Mouse (Mus musculus): ENCODE measurements around the gene Gnao1.

The Gnao1 gene

DNA sequence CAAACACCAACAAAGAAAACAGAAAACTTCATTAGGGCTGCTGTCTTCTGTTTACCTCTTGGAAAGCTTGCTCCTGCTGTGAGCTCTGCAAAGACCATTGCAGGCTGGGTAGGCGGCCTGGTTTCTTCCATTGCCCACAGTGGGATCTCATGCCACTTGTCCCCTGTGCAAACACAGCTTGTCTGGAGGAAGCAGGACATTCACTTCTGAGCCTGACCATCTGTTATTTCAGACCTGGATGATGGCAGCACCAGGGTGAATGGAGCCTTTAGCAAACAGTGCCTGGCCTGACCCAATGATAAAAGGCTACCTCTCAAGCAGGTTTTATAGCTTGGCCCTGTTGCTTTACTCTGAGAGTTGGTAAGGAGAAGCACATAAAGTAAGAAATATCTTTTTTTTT, 35.4 kb downstream of the Gnao1 start:
- peak; percentile 75 to 78 for DNase-seq

DNA sequence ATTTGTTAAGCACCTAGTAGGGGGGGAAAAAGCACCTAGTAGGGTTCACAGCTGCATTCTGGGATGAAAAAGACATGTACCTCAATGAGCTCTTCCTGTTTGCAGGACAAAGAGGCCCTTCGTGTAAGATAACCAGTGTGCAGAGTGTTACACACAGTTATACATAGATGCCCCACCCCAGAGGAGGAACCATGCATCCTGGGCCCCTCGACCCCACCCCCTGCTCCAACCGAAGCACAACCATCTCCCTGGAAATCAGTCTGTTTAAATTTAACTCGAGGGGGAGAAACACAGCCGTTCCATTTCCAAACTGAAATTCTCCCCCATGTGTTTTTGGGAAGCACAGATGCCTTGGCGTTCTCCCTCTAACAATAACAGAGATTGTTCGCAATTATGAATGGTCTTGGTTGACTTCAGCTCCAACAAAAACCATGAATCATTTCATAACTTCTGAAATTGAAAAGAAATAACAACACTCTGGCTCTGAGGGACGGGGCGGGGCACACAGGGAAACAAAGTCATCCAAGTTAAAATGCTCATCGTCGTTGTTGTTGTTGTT, 42.4 kb downstream of the Gnao1 start:
- no peak for DNase-seq

DNA sequence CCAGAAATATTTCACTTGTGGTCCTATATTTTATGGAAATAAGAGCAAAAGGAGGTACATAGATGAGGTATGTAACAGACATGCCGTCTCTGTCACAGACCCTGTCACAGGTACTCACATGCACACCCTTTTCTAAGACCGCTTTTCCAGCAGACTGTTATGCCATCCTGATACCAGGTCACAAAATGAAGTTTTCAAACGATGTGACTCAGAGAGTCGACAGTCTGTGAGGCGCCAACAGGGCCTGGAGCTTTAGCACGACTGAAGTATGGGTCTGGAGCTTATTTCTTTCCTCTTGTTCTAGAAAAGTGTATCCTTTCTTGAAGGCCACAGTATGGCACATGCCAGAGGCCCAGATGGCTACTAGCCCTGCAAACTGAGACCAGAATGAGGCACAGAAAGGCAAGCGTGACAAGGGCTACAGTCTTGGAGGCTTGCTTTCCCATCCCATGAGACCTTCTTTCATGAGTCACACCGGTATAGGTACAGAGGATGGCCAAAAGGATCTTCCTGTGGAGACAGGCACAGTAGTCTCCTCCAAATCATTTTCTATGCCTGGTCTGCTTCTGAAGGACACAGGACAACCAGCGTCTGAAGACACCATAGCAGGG, 43.2 kb downstream of the Gnao1 start:
- no peak for DNase-seq

DNA sequence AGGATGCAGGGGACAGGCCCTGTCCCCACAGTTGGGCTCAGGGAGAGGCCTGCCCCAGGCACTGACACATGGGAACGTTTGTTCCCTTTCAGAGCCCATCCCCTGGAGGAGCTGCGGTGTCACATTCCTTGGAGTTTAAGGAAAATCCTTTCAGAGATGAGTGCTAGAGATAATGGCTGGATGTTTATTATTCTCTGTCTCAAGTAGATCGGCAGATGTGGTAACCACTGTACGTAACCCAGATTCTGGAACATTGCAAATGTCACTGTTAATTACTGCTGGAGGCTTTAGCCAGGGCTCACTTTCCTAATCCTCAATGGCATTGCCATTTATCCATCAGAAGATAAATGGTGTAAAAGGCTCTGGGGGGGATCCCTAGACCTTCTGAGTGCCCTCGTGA, 44.9 kb downstream of the Gnao1 start:
- no peak for DNase-seq

DNA sequence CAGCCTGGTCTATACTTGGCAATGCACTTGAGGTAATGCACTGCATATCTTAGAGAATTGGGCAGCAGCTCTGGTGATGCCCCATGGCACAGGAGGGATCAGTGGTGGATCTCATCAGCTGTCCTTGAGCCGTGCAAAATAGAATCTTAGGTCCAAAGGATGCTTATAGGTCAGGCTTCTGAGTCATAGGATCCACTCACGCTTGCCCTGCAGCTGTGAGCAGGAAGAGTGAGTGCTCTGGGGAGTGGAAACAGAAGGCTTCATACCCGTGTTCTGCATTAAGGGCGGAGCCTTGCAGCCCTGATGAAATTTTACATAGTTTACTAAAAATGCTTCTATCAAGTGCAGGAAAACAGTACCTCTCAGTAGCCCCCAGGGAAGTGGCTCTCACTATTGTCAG, 45.5 kb downstream of the Gnao1 start:
- DNase-seq, result no peak

DNA sequence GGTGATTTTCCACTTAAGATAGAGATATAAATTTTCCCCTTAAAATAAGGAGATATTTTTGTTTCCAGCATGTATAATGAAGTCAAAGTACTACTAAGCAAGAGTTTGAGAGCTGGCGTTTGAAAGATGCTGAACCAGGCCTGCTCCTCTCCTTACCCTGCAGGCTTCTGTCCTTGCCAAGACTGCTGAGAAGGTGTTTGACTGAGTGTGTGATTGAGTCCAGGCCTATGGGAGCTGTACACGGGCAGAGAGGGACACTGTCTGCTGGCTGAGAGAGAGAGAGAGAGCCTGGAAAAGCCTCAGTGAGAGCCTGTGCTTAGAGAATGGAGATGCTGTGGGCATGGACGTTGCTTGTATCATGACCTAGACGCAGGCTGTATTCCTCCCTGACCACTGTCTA, 47.4 kb downstream of the Gnao1 start:
- DNase-seq, result peak in 1 of 2 experiments; percentile 43

DNA sequence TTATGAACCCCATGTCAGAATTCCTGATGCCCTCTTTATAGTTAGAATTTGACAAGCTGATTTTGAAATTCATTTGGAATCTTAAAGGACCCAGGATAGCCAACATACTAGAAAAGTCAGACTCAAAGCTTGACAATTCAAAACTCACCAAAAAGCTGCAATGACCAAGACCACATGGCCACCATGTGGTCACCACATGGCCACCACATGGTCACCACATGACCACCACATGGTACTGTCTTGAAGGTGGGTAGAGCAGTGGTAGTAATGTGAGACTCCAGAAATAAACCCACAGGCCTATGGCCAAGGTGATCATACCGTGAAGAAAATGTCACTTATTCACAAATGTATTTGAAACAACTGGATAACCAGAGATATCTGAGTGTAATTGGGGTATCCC, 48.5 kb downstream of the Gnao1 start:
- DNase-seq, result no peak

DNA sequence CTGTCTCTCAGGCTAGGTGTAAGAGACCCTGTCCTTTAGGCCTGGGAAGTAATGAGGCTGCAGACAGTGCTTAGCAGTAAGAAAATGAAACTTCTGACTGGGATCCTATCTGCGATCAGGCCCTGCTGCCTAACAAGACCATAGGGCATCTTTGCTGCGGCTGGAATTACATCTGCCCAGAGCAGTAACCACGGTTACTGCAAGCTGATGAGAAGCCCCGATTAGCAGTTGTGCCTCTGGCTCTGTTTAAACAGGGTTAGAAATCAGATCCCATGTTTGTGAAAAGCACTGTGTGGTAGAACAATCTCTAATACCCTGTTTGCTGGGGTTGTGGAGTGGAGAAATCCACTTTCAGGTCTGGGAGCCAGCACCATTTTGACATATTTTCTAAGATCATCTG, 50.3 kb downstream of the Gnao1 start:
- no peak for DNase-seq

DNA sequence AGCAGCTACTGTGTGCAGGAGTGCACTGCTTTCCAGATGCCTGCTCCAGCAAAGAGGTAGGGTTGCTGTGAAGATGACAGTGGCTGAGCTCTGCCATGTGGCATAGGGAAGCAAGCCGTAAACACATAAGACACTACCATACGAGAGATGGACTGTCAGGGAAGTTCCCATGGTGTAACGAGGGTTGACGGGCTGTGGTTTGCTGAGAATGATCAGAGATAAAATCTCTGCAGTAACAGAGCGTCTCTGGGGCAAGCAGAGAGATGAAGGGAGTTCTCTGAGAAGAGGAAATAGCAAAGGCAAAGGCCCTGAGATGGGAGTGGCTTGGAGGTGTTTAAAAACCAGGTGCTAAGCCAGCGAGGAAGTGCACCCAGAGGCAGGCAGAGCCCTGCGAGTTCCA, 54.3 kb downstream of the Gnao1 start:
- peak in 1 of 2 experiments; percentile 4 for DNase-seq

DNA sequence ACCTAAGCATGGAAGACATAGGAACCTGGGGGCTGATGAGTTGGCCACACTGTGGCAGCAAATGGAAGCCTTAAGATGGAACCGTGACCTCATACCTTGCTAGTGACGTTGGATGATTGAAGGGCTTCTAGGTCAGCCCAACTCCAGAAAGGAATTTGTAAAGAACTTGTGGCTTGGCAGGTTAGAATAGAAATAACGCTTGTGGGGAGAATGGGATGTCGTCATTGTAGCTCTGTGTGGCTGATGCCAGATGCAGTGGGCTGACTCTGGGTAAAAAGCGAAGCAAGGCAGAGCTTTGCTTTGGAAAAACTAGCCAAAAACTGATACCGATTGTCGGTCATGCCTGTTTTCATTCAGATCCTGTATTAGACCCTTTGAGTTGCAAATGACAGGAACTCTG, 56.5 kb downstream of the Gnao1 start:
- DNase-seq, result no peak

DNA sequence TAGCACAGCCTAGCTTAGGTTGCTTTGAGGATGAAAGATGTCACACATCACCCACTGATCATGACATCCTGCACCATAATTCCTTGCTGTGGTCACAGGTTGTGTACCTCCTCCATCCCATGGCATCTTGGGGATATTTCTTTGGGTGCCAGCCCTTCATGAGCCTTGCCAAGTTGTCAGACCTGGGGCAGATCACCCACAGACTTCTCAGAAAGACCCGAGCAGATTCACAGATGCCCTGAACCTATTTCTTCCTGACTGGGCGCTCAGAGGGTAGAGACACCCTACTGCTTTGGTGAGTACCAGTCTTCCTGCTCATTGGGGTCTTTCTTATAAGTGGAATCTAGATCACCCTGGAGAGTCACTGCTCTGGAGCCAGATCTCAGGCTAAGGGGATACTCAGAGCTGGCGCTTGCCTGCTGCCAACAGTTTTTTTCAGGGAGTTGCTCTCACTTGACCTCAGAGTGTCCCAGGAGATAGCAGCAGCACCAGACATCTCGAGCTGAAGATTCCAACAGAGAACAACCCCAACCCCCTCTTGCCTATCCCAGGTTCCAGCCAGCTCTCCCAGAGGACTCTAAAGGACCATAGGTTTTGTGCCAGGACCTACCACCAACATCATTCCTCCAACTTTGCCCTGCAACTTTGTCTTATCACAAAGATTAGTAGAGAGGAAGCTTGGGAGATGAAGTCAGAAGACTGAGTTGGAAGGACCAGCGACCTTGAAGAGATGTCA, 58.9 kb downstream of the Gnao1 start:
- no peak for DNase-seq

DNA sequence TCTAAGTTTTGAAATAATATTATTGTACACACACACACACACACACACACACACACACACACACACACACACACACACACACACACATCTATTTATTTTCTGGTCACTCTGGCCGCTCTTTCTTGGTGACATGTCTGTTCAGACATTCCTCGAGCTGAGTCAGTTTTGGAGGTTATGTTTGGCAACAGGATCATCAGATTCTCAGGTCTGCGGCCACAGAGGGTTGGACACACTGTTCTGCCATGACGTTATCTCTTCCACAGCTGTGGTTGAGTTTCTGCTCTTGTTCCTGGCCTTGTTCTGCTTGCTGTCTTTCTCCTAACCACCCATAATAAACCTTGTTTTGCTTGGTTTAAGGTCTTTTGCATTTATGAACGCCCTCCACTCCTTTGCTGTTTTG, 61.5 kb downstream of the Gnao1 start:
- DNase-seq, result no peak

DNA sequence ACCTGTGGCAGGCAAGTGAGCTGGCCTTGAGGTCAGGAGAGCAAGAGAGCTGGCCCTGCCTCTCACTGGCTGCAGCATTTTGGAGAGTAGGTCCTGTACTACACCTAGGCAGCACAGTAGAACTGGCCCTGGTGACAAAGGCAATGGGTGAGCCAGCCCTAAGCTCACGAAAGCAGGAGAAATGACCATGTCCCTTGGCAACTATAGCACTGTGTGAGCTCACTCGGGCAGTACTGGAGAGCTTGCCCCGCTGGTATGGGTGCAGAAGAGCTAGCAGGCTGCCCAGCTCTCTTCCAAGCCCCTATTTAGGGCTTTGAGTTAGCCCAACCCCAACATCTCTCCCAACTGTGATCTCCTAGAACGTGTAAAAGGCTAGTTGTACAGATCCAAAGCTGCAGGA, 68.6 kb downstream of the Gnao1 start:
- no peak for DNase-seq

DNA sequence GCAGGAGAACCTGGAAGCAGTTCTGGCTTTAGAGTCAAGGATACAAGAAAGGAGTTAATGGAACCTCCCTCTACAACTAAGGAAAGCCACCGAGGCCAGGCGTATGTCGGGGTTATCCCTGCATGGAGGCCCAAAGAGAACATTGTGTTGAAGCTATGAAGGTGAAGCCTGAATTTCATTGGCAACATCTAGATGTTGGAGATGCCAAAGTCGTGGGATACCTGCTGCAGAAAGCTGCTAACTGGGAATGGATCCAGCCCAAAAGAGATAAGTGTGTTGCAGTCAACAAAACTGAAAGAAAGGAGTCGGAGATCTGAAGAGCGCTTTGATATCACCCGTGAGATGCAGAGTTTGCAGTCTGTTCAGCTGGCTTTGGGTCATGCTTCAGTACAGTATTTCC, 70.2 kb downstream of the Gnao1 start:
- DNase-seq, result peak; percentile 57 to 59

DNA sequence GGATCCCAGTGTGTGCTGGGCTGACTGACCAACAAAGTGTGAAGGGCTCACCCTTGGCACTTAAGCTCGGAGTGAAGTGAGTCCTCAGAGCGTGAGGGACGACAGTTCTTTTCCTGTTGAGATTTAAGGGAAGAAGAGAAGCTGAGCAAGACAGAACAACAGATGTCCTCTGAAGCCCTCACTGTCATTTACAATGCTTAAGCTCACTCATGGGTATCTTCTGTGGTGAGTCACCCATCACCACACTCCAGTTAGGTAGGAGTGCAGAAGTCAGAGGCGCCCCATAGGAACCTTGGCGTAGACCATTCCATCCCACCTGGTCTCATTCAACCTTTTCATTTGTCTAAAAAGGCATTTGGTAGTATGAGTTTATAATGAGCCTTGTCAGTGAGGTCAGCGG, 71.6 kb downstream of the Gnao1 start:
- DNase-seq, result no peak

DNA sequence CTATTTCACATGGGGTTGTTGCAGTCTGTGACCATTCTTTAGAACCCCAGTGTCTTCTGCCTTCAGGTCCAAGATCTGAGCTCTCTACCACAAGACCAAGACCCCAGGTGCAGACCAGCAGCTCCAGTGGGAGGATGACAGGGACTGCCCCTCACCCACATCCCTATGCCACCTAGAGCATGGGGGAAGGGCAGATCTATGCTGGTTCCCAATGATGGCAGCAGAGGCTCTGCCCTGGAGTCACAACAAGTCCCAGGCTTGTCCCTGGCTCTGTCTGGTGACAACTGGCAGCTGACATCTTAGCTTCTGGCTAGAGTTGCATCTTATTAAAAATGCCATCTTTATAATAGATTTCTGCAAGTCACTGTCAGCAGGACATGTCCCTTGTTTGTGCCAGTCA, 73.5 kb downstream of the Gnao1 start:
- DNase-seq, result no peak

DNA sequence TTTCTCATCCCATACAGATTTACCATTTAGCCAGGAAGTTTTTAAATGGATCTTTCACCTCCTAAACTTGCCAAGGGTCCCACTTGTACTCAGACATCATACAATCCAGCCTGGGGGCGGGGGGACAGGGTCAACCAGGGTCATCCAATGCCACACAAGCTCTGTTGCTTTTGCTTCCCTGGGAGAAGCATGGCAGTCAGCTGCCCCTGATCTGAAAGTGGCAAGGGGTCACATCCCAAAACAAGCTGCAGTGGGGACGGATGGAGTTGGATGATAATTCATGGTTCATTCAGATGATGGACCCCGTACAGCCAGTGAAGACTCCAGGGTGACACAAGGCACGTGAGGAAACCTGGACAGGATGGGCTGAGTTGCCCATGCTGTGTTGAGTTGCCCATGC, 74.0 kb downstream of the Gnao1 start:
- DNase-seq, result no peak

DNA sequence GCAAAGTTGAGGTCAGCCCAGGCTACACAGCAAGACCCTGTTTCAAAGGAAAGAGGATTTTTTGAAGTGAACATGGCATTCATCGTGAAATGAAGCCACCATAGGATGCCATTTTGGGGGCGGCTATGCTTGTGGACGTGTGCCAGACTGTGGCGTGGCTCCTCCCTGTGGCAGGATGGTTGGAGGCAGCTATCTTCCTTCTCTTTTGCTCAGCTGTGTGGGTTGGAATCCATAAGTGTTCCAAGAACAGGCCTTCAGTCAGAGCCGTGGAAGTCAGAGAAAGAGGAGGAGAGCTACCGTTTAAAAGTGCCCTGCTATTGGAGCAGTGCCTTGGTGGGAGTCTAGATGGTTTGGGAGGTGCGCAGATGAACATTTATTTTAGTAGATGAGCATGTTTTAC, 74.5 kb downstream of the Gnao1 start:
- DNase-seq, result peak in 1 of 2 experiments; percentile 48

DNA sequence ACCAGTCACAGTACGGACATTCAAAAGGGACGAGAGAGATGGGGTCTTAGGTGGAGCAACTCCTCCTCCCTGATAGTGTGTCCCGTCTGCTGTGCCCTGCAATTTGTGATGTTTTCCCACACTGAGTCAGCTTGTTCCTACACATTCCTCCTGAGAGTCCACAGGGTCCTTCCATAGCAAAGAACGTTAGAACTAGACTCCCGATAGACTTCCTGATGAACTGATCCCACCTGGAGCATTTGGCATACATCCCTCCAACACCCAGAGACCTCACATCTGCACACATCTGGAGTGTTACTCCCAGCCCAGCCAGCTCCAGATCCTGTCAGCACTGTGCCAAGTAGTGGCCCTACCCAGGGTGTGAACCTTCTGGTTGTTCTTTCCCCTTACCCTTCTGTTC, 76.4 kb downstream of the Gnao1 start:
- no peak for DNase-seq

DNA sequence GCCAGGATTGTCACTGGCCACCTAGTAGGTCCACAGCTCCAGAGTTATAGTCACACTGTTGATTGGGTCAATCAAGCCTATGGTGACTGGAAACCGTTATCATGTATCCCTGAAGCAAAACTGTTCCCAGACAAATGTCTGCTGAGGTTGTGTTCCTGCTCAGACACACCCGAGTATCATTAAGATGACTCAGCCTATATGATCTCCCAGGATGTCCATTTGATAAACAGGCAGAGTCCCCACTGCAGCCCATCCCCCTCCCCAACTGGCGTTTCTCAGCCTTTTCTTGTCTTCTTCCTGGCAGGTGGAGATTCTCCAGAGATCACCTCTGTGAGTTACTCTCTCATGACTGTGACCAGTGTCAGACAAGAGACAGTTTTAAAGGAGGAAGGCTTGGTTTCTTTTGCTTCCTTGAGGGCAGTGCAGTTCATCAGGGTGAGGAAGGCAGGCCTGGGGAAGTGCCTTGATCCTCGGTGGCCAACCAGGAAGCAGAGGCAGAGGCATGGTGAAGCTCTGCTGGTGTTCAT, 78.4 kb downstream of the Gnao1 start:
- no peak for DNase-seq

DNA sequence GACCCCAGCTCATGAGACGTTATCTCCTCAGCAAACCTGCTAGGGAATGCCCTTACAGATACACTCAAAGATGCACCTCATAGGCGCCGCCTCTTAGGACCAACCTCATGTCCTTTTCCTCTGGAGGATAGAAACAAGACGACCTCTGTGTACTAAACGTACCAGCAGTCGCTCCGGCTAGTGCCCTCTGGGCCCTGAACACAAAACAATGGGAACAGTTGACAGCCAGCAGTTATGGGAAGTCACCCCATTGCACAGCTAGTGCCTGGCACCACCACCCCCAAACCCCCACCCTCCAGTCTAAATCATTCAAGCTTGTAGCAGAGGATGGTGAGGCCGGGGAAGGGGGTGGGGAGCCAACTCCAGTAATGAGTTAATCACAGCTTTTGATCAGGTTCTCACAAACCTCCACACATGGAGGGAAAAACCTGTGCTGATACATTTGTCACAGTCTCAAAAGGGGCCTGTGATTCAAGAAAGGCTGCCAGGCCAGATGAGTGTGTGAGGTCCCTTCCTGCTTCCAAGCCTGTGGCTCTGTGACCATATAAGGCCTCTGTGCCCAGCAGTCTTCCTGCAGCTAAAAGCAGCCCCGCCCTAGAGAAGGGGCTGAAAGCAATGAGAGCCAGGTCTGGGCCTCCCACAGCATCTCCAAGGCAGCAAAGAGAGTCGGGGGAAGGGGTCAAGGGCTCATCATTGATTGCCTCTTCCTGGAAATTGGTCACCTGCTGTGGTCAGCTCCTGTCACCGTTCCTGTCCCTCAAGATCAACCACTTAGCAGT, 79.1 kb downstream of the Gnao1 start:
- DNase-seq, result no peak

DNA sequence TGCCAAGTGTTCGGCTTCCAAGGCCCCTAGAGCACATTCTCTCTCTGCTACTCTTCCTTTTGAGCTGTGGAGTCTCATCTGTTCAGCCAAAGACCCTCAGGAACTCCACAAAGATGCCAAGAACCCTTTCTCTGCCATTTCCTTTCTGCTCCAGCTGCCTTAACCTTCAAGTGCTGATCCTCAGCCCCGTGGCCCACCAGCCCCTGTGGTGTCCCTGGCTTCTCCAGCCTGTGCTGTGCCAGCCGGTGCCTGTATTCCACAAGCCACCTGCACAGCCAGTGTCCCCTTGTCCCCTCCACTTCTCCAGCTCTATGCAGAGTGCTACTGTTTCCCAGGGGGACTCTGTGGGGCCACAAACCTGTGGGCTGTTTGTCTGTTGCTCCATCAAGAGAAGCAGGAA, 83.8 kb downstream of the Gnao1 start:
- no peak for DNase-seq

DNA sequence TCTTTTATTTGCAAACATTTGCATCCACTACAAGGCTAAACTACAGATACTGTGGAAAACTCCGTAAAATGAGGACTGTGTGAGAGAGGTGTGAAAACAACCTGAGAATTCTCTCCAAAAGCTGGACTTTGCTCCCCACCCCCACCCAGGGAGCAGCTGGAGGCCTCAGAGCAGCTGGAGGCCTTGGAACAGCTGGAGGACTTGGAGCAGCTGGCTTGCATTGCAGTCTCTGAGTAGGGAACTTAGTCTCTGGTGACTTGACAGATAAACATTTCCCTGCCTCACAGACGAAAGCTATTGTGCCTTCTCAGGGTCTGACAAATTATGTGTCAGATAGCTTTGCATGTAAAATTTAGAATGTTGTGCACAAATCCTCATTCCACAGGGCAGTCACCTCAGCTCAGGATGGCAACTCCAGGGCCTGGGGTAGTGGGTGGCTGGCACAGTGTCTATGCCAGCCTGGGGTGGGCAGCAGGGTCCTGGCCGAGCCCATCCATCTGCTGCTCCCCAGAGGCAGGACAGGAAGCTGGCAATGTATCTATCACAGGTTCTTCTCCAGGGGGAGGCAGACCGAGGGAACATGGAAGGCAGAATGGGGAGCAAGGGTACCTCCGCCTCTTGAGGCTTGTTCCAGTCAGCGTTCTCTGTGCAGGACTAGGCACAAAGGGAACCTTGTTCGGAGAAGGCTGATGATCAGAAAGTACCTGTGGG, 87.2 kb downstream of the Gnao1 start:
- no peak for DNase-seq
